Mouse (Mus musculus) intestine, embryonic 14.5 days (tissue): ENCODE data around the gene Cpsf2. TPM values are rescaled to one million over a fixed set of nuclear protein-coding genes. Genes with fewer than 3 reads are reported as not detected.

ENCODE experiments used
- polyA plus RNA-seq: library from polyadenylated mRNA; unstranded; fragments of >200 nt; fragmentation: Nextera tagmentation; extraction: Ambion mirVana; gene quantifications from 2 replicates; pipeline ENCODE4 v1.2.1, GENCODE M21; 2014

Cpsf2 gene
- polyA plus RNA-seq, 1 experiment from 2014 or later, result 31.3 TPM

Other genes starting within 250 kb of the Cpsf2 start
- 42.4 and 44.0 TPM in 2 replicates for gene Fbln5, start 156.9 kb upstream of the Cpsf2 start, polyA plus RNA-seq
- gene Trip11, start 62.7 kb upstream of the Cpsf2 start, polyA plus RNA-seq, result 25.9 and 26.8 TPM in 2 replicates
- 14.3 and 15.5 TPM in 2 replicates for gene Atxn3, start 17.7 kb upstream of the Cpsf2 start, polyA plus RNA-seq
- 0.62 and 0.75 TPM in 2 replicates for gene Slc24a4, start 152.7 kb downstream of the Cpsf2 start, polyA plus RNA-seq